Mouse (Mus musculus) lung, postnatal 14 days (tissue): ENCODE data around the gene Dcaf1.

ENCODE experiments used
- DNase-seq: peaks from one replicate; pipeline ENCODE4 v3.0.0; 2021

The Dcaf1 gene

GRCm38 (mm10) chr9:106881071-106881755 is 59.5 kb downstream of the Dcaf1 start:
- no peak for DNase-seq

- DNase-seq, result no peak
These were observed 60.5 kb downstream of the Dcaf1 start for GRCm38 (mm10) chr9:106882176-106882575.

GRCm38 (mm10) chr9:106883085-106883484 is 61.4 kb downstream of the Dcaf1 start:
- DNase-seq, result no peak

GRCm38 (mm10) chr9:106884306-106884705 is 62.6 kb downstream of the Dcaf1 start:
- no peak for DNase-seq

GRCm38 (mm10) chr9:106884996-106885900 is 63.6 kb downstream of the Dcaf1 start:
- no peak for DNase-seq

- DNase-seq, result peak; percentile 48
These were observed 64.4 kb downstream of the Dcaf1 start for GRCm38 (mm10) chr9:106885901-106886731.

- DNase-seq, result peak; percentile 98
These were observed 65.4 kb downstream of the Dcaf1 start, which contains the start of gene Rbm15b for GRCm38 (mm10) chr9:106886828-106887702. Rbm15b (minus strand) TSS chr9:106887428.

- no peak for DNase-seq
These were observed 66.7 kb downstream of the Dcaf1 start for GRCm38 (mm10) chr9:106888346-106888745.

GRCm38 (mm10) chr9:106889321-106889720 is 67.6 kb downstream of the Dcaf1 start:
- DNase-seq, result no peak

GRCm38 (mm10) chr9:106890496-106891240 is 69.0 kb downstream of the Dcaf1 start:
- no peak for DNase-seq

- DNase-seq, result no peak
These were observed 69.7 kb downstream of the Dcaf1 start for GRCm38 (mm10) chr9:106891341-106891741.

- peak; percentile 96 for DNase-seq
These were observed 70.3 kb downstream of the Dcaf1 start, which contains the start of gene Manf for GRCm38 (mm10) chr9:106891829-106892551. Manf (minus strand) TSS chr9:106891979.

- DNase-seq, result no peak
These were observed 70.8 kb downstream of the Dcaf1 start for GRCm38 (mm10) chr9:106892552-106892875.

- no peak for DNase-seq
These were observed 71.7 kb downstream of the Dcaf1 start for GRCm38 (mm10) chr9:106893327-106893726.

GRCm38 (mm10) chr9:106898901-106899300 is 77.2 kb downstream of the Dcaf1 start:
- DNase-seq, result no peak

- no peak for DNase-seq
These were observed 79.9 kb downstream of the Dcaf1 start for GRCm38 (mm10) chr9:106901596-106901995.

- no peak for DNase-seq
These were observed 81.6 kb downstream of the Dcaf1 start for GRCm38 (mm10) chr9:106903099-106903790.

- peak; percentile 63 for DNase-seq
These were observed 82.1 kb downstream of the Dcaf1 start for GRCm38 (mm10) chr9:106903791-106904134.

- DNase-seq, result no peak
These were observed 84.9 kb downstream of the Dcaf1 start for GRCm38 (mm10) chr9:106906597-106906996.

GRCm38 (mm10) chr9:106908174-106908573 is 86.5 kb downstream of the Dcaf1 start:
- no peak for DNase-seq
